Mouse (Mus musculus) urinary bladder, adult 18-20 months (tissue): Measurements from ENCODE around the gene Dhodh.

Source experiments
- DNase-seq, 2 experiments: peaks; one replicate each; pipeline ENCODE4 v3.0.0; 2022; ENCODE audit warnings: low spot score in 2 of 2, mixed read lengths in 2 of 2

Dhodh gene

DNA sequence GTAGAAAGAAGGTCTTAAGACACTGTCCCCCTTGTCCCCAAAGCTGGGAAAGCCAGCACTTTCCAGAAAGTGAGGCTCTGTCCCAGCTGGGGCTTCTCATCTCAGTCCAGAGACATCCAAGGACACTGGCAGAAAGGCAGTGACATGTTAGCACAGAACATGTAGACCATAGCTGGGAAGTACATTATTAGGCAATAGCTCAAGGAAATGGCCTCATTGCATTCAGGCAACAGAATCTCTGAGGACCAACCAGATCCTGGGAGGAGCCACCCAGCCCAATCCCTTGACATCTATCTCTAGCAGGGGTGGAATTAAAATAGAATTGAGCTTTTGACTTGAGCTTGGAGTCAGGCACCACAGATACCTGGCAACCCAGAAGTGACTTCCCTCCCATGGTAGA lies 22.8 kb downstream of the Dhodh start:
- no peak for DNase-seq

DNA sequence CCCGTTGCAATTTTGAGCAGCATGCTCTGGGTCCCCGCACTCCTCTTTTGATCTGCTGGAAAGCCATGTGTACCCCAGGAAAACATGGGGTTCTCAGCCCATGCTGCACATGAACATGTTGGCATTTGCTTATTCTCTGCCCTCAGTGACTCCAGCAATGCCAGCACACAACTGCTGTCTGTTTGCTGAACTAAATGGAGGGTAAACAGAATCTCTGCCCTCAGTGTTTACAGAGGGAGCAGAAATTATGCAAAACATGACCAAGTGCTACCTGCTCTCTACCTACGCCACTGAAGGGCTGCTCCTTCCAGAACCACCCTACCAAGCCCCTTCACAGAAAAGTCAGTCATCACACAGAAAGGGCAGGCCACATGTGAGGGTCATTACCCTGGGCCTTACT lies 23.6 kb downstream of the Dhodh start:
- no peak for DNase-seq

DNA sequence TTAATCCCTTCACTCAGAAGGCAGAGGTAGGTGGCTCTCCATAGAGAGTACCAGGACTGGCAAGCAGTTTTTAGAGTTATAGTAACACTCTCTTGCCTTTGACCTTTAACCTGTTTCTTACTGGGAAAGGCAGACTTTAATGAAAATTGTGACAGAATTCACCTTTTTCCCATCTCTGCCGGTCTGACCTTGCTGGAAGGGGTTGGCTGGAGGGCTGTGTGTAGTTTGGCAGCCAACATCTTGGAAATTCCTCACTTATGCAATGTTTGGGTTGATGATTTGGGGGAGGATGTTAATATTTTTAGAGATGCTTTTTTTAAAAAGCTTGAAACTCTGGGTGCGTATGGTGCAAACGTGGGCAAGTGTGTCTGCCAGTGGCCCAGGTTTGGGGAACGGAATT lies 24.2 kb downstream of the Dhodh start:
- no peak for DNase-seq

DNA sequence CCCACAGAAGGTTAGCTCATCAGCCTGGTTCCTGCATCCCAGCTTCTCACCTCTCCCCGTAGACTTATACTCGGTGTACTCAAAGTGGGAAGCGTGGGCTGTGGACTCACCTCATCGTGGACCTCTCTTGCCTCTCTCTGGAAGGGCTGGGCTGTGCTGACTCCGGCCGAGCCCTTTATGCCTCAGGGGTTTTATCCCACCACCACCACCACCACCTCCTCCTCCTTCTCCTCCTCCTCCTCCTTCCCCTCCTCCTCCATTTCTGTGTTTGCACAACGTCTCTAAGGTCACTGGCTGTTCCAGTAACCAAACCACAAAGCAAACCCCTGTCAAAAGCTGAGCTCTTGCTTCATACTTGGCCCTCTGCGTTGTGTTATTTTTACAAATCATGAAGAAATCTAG lies 29.6 kb downstream of the Dhodh start, which contains the start of gene Hp:
Gene Hp, minus strand, starts transcription at position 273 of the 402 bp plus-strand sequence.
- DNase-seq, result no peak

DNA sequence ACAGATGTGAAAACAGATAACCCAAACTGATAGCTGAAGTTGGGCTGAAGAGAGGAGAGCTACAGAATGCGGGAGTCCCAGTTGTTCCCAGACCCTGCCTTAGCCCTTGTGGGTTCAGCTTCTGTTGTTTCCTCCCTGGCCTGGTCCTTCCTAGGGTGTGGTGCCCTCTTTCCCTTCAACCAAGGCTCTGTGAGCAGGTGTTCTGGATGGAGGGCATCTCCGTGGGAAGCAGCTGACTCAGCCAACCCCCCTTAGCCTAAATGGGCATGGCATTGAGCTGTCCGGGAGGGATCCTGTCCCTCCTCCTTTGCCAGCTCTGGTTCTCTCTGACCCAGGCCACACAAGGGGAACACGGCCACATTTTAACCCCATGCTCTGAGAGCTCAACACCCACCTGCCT lies 32.2 kb downstream of the Dhodh start:
- no peak for DNase-seq

DNA sequence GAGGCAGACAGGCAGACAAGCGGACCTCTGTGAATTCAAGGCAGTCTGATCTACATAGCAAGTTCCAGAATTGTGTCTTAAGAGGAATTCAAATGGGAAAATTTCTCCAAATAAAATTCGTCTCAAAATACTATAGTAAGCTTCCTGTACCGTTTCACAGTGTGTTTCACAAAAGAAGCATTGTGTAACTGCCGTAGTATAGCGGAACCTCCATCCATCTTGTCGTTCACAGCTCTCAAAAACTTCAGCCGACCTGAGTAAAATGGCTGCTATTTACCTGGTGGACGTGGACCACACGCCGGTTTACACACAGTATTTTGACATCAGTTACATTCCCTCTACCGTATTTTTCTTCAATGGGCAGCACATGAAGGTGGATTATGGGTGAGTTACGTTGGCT lies 37.3 kb downstream of the Dhodh start:
- DNase-seq, result no peak

DNA sequence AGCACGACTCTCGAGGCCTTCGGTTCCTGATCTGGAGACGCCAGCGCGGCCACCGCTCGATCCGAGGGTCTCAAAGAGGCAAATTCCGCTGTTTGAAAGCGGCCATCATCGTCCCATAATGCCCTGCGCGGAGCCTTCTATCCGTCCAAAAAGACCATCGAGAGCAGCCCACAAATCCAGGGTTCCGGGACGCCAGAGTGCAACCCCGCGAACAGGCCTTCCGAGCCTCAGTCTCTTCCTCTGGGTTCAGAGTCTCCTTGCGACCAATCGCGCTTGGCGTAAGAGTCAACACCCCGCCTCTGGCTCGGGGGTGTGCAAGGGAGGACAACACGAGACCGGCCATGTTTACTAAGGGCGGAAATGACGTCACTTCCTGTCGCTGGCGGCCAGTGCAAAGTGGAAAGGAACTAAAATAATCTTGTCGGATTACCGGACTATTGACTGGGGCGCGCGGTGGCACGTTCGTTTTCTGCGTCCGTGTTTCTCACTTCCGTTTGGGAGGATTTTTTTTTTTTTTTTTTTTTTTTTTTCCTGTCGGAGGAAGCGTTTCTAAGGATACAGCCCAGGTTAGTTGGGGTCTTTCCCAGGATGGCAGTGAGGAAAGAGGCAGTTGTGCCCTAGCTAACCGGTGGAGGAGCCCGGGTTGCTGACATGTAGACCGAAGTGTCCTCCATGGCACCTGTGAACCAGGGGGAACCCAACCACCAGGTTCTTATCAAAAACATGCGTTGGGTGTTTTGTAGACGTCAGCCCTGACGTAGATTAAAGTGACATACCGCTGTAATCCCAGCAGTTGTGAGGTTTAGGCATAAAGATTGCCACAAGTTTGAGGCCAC lies 42.8 kb downstream of the Dhodh start, which contains the start of the genes Dhx38 and Txnl4b:
Gene Dhx38, minus strand, starts transcription at position 364 of the 836 bp plus-strand sequence.
Gene Txnl4b, plus strand, starts transcription at position 395 of the 836 bp plus-strand sequence.
- DNase-seq, result peak; percentile 97 to 98

DNA sequence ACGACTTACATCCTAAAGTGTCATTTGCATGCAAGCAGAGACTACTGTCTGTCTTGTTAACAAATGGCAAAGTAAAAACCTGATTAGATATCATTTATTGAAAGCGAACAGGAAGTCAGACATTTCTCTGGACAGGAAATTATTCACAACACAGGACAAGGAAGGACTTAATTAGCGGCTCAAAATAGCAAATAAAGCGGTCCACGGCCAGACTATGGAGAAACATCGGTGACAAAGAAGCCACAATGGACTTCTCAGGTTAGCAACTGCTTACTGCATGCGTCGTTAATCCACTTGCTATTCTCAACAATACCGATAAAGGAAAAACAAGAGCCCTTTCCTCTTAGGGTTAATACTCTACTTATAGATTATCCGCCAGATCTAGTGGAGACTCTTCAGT lies 43.7 kb downstream of the Dhodh start:
- no peak for DNase-seq

DNA sequence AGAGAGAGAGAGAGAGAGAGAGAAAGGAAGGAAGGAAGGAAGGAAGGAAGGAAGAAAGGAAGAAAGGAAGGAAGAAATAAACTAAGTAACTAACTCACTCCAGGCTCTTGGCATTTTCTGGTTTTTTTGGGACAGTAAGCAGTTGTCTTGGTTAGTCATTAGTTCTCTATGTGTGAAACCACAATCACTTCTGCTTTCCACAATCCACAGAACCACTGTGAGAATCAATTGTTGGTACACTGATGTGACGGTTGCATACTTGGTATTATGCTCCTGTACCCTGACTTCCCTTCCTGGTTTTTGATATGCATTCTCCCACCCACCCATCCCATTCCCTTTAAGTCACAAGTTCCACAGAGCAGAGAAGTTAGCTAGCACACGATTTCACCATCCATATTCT lies 44.6 kb downstream of the Dhodh start:
- DNase-seq, result no peak

DNA sequence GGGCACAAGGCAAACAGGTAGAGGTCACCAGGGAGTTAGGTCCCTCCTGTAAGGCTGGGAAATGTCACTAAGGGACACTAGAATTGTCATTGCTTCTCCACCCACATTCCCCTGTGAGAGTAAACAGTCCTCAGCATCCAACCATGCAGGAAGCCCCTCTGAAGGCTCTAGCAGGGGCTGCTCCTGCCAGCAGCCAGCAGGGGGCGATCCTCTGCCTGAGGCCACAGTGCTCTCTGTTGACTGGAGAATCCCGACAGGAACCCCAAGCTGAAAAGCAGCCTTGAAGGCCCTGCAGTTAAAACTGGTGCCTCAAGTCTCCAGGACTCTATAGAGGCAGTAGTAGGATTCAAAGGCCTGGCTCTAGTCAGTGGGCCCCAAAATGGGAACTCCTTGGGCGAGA lies 56.8 kb downstream of the Dhodh start:
- no peak for DNase-seq

DNA sequence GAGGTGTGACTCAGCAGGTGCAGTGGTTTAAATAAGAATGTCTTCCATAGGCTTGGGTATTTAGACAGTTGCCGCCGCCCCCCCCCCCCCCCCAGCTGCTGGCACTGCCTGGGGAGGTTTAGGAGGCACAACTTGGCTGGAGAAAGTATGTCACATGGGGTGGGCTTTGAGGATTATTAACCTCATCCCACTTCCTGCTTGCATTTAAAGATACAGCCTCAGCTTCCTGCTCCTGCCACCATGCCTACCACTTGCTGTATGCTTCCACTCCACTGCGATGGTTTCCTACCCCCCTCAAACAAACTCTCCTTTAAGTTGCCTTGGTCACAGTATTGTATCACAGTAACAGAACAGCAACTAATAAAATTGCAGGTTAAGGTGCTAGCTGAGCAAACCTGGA lies 64.4 kb downstream of the Dhodh start:
- no peak for DNase-seq

DNA sequence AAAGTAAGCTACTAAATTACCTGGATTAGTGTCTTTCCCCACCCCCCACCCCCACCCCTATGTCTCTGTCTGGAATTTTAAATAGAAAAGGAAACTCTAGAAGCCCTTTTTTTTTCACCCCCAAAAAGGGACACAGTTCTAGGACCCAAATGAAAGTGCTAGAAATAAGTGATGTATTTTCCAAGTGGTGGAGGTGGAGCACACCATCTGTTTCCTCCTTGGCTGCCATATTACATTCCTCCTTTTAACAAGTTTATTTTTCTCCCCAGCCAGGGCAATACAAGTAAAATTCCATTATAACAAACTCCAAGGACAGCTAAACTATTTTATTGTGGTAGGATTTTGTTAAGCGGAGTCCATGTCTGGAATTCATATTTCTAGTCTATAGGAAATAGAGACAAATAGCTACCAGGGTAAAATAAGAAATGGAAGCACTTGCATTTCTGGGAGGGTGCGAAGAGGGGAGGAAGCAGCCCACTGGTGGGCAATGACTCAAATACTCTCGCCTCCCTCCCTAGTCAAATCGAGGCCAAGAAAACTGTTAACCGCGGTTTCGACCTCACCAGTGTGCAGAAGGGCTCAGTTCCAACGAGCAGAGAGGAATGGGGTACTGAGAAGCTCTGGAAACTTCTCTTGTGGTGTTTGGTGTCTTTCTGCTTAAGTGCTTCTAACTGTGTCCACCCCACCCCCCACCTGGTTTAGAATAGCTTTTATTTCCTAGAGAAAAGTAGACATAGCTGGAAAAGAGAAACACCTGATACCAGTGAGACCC lies 65.5 kb downstream of the Dhodh start:
- DNase-seq, result no peak

DNA sequence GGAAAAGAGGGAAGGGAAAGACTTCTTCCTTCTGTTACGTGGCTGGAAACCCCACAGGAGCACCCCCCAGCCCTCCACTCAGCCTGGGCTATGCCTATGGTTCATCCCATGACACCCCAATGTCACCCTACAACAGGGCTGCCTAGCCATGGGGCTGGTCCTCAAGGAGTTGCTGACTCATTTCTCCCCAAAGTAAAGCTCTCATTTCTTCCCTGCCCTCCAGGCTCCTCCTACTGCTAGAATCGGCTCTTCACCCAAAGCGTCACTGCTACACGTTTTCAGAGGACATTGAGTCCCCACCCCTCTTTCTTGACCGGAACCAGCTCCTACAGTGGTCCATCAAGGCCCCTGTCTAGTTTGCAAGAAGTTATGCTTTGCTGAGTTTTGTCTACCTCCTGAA lies 66.3 kb downstream of the Dhodh start:
- no peak for DNase-seq
